Mouse (Mus musculus) urinary bladder, postnatal 36 days (tissue): ENCODE results near the gene Slc39a2.
"Not testable (repeated sequence)": the region's sequence is repeated elsewhere in the genome, so short reads cannot be mapped to it uniquely, and the experiment has no call there.

Experiments
- DNase-seq, 2 experiments: peaks; one replicate each; pipeline ENCODE4 v3.0.0; 2022; ENCODE audit warnings: low spot score in 2 of 2, mixed read lengths in 1 of 2

Slc39a2 gene

DNA sequence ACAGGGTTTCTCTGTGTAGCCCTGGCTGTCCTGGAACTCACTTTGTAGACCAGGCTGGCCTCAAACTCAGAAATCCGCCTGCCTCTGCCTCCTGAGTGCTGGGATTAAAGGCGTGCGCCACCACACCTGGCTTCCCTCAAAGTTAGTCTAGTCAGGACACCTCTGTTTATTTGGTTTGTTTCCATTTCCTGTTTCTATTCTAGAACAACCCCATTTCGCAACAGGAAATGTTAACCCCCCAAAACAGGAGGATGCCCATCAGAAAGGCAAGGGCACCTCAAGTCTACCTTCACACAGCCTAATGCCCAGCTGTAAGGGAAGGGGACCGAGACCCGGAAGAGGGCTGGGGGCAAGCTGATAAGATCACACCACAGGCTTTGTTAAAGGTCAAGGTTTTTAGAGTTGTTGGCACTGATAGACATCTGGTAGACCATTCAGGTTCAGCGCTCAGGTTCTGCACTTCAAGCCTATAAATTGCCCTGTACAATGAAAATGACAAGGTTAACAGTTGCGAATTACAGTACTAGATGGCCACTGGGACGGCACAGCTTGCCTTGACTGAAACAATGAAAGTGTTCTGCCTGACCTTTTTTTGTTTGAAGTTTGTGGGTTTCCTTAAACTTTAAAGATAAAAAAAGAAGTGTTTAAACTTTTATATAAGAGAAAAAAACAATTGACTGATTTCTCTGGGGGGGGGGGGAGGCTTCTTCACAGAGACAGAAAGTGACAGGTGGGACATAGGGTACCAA is at the start of gene Slc39a2:
Slc39a2 (plus strand) TSS at position 699 of the 749 bp plus-strand sequence.
- no peak for DNase-seq

DNA sequence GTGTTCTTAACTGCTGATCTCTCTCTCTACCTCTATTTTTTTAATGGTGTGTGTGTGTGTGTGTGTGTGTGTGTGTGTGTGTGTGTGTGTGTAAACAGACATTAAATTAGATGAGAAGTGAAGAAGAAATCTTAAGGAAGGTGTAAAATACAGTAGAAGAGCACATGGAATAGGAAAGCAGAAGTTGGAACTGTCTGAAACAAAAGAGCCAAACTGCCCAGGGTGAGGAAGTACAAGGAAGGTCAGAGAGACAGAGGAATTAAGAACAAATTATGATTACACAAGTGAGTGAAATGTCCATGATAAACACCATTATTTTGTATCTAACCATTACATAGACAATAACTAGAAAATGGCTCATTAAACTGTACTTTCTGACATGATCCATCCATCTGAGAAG is 48.8 kb upstream of the Slc39a2 start:
- DNase-seq: no peak

DNA sequence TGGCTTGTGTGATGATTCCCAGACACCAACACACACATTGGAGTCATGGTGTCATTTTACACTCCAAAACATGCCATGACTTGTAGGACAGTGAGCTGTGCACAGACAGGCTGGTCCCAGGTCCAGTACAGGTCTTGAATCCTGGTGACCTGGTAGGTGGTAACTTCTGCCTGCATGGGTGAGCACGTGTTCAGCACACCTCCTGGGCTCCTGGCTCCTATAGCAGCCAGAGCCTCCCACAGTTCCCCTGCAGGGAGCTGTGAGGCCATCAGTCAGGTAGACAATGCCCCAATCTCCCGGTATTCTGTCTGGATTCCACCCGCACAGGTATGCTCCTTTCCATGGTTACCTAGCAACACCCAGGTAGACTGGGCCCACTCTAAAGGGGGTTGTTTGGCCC is 46.1 kb upstream of the Slc39a2 start:
- no peak for DNase-seq

DNA sequence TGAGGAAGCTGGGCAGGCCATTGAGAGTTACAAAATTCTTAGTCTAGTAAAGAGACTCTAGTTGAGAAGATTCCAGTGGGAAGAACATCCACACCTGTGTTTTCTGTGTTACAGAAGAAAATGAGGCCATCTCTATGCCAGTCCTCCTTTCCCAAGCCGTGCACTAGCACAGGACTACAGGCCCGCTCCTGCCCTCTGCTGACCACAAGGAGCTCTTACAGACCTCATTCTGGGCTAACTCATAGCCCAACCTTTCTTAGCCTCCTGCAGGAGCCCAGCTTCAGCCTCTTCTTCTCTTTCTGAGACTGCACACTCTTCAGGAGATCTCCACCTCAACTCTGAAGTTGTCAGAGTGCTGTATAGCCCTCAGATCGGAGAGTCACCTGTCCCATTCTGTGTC is 41.7 kb upstream of the Slc39a2 start:
- DNase-seq: not testable (repeated sequence)

DNA sequence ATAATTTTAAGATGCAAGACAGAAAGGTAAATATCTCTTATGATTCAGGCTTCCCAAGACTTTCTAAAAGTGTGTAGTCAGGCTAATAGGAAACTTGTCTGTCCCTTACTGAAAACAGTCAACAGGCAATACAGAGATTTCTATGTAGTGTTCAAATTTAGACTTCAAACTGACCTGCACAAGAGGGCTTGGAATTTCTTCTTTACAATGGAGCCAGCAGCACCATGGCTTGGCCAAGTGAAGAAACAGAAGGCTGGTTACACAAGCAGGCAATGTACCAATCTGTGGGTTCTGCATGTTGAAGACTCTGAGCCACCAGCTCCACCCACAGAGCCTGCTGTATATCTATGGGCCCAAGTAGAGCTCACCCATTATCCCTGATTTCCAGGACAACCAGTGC is 39.3 kb upstream of the Slc39a2 start, which contains the start of gene Ear6:
Ear6 (plus strand) TSS at position 301 of the 400 bp plus-strand sequence.
- DNase-seq: no peak

DNA sequence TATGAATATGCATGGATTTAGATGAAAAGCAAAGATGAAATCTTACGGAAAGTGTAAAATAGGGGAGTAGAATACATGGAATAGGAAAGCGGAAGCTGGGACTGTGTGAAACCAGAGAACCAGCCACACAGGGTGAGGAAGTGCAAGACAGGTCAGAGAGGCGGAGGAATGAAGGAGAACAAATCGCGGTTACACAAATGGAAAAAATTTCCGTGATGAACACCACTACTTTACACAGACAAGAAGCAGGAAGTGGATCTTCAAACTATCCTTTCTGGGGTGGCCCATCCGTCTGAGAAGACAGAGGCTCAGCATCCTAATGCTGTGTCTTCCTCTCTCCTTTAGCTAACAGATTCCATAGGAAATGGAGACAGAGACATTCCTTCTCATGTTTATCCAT is 37.4 kb upstream of the Slc39a2 start:
- DNase-seq: not testable (repeated sequence)

DNA sequence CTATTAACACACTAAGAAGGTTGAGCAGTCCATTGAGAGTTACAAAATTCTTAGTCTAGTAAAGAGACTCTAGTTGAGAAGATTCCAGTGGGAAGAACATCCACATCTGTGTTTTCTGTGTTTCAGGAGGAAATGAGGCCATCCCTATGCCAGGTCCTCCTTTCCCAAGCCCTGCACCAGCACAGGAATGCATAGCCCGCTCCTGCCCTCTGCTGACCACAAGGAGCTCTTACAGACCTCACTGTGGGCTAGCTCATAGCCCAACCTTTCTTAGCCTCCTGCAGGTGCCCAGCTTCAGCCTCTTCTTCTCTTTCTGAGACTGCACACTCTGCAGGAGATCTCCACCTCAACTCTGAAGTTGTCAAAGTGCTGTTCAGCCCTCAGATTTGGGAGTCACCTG is 29.1 kb upstream of the Slc39a2 start:
- not testable (repeated sequence) for DNase-seq

DNA sequence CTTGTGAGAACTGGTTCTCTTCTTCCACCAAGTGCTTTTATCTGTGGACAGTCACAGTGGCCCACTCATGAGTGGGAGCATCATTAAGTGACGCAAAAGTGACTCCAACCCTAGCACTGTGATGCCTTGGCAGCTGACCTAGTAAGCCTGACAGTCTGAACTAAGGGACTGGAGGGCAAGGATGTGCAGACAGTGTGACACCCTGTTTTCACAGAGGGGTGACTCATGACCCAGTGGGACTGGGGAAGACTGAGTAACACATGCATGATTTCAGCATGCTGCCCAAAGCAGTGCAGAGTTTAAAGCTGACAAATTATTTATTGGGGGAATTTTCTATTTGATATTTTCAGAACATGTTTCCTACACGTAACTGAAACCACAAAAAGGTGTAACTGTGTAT is 21.9 kb upstream of the Slc39a2 start:
- DNase-seq: no peak

DNA sequence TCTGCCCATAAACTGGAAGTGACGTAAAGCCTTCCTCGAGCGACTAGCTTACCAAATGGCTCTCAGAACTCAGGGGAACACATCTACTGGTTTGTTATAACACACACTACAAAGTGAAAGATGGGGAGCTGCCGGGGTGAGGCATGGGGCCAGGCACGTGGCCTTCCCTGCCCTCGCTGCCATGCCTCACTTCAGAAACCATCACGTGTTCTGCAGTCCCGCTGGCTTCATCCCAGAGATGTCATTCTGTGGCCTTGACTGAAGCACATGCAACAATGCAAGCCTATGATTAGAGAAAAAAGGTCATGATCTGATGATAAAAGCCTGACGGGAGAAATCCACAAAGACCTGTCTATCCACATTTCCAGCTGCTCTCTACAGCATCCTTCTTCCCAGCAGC is 20.9 kb upstream of the Slc39a2 start:
- no peak for DNase-seq

DNA sequence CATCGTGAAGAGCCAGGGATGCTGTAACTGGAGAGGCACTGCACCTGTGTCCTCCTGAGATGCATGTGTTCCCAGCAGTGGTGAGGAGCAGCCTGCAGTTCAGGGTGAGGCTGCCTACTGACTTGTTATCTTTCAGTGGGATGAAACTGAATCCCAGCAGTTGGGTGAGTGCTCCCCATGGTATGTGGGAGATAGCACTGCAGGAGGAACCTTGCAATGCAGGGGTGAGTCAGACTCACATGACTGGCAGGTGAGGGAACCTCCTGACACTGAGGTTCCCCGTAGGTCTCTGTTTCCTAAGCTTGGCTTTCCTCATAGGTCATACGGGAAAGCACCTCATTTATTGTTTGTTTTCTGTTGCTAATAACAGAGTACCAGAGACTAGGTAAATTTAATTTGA is 15.2 kb upstream of the Slc39a2 start:
- no peak for DNase-seq

DNA sequence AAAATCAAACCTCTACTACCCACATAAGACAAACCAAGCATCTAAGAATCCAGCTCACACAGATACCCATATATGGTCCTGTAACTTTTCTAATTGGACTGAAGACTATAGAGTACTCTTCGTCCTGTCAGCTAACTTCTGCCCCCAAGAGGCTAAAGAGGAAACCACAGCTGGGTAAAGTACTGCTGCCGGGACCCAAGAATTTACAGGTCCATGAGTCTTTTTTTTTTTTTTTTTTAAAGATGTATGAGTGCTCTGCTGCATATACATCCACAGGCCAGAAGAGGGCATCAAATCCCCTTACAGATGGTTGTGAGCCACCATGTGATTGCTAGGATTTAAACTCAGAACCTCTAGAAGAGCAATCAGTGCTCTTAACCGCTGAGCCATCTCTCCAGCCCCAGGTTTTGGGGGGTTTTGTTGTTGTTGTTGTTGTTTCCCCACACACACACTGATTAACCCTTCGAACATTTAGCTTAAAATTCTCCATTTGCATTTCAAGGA is 9.1 kb upstream of the Slc39a2 start:
- DNase-seq: peak; percentile 72 to 75

DNA sequence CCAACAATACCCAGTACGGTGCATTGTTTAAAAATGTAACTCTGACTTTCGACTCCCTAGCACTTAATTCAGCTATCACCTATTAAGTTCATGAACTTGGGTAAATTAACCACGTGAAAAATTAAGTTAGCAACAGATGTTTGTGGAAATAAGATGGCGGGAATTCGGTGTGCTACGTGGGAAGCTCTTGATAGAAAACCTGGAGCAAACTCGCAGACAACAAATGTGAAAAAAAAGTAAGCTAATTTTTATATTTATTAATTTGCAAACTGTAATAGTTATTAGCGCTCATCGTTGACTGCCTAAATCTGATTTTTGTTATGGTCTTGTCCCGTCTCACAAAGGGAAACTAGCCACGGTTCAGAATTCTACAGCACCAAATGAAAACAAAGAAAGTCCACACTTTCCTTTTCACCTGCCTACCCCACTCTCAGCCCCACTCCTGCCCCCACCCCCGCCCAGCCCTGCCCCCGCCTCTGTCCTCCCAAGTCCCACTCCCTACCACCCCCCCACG is 8.6 kb upstream of the Slc39a2 start:
- DNase-seq: no peak

DNA sequence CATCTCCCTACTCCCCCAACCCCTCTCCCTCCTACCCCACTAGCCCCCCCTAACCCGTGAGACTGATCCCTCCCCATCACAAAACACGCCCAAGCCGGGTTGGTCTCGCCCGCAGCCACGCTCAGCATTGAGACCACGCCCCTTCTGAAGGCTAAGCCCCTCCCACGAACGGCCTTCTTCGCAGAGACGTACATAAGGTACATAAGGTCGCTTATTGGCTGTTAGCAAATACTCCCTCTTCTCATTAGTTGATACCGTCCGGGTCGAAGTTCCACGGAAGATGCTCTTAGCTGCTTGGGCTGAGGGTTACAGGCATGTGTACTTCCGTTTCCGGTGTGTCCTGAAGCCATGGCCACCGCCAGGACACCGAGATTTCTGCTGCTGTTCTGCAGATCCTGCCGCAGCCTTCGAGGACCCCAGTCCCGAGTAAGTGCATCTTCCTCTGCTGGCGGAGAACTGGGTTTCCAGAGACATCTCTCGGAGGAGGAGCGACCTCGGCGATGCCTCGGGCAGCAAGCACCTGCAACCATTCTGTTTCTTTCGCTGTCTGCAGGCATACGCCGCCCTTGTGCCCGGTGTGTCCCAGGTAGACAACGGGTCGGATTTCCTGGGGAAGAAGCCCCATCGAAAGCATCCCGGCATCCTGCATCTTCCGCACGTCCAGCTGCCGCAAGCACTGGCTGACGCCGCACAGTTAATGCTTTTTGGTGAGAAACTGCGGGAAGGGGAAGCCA is 7.9 kb upstream of the Slc39a2 start, which contains the start of gene Mettl17:
Mettl17 (plus strand) TSS at position 245 of the 734 bp plus-strand sequence.
- peak; percentile 90 to 94 for DNase-seq

DNA sequence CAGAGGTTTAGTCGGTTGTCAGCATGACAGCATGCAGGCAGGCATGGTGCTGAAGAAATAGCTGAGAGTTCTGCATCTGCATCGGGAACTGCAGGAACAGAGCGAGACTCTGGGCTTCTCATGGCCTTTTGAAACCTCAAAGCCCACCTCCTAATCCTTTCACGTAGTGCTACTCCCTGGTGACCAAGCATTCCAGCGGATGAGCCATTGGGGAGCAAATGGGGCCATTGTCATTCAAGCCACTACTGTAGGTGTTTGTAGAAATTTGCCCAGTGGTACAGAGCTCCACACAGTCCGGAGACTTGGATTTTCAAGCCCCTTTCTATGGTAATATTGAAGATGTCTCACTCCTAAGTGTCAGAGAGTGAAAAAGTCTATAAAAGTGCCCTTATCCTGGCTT is 6.6 kb upstream of the Slc39a2 start:
- no peak for DNase-seq

DNA sequence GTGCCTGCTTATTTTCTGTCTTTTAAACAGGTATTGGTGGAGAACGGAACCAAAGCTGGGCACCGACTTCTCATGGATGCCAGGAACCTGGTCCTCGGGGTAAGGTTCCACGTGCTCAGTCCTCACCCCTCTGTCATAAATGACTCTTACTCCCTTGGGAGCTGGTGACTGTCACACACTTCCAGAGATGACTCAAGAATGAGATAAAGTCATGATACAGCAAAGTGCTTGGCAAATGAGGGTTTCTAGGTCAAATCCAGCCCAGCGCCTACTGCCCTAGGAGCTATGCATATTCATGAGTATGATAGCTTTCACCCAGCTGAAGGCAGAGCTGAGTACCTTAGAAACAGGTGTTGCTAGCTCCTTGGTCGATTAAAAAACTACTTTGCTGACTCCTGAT is 2.9 kb upstream of the Slc39a2 start:
- no peak for DNase-seq

DNA sequence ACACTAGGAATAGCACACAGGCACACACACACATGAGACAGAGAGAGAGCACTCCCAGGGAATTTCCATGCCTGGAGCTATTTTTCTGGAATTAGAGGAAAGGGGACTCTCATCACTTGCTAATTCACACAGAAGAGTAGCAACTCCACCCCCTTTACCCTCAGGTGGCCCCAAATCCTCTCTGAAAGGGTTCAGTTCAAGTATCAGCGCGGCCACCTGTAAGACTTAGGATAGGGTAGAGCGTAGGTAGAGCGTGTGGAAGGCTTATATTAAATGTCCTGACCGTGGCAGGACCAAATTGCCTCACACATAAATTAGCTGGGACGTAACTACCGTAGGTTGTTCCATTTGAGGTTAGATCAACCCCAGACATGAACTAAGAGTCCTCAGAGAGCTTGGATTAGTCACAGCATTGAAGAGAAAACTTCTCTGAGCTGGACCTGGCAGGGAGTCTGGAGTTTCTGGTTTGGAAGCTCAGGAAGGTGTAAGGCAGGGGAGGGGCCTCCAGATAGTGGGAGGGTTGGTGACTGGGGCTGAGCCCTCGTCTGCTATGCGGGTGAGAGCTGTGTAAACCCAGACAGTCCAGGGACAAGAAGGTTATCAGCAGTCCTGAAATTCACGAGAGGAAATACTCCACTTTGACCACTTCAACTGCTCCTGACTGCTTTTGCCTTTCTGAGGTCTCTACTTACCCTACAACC is 555 bp downstream of the Slc39a2 start:
- DNase-seq: peak in 1 of 2 experiments; percentile 42

DNA sequence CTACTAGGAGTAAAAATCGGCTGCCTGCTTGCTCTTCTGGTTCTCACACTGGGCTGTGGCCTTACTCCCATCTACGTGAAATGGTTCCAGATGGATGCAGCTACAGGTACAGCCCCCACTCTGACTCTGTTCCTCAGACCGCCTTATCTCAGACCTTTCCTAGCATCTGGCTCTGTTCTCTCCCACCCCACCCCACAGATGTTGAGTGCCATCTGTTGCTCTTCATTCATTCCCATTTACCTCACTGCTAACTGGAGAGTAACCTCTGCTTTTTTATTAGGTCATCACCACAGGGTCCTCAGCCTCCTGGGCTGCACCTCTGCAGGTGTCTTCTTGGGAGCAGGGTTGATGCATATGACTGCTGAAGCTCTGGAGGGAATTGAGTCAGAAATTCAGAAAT is 1.1 kb downstream of the Slc39a2 start:
- DNase-seq: no peak

DNA sequence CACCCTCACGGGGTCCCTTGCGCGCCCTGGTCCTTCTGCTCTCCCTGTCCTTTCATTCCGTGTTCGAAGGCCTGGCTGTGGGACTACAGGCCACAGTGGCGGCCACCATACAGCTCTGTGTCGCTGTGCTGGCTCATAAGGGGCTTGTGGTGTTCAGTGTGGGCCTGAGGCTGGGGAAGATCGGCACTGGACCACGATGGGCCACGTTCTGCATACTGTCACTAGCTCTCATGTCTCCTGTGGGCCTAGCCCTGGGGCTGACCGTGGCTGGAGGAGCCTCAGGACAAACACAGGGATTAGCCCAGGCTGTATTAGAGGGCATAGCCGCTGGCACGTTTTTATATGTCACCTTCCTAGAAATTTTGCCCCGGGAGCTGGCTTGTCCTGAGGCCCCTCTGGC is 2.4 kb downstream of the Slc39a2 start:
- no peak for DNase-seq

DNA sequence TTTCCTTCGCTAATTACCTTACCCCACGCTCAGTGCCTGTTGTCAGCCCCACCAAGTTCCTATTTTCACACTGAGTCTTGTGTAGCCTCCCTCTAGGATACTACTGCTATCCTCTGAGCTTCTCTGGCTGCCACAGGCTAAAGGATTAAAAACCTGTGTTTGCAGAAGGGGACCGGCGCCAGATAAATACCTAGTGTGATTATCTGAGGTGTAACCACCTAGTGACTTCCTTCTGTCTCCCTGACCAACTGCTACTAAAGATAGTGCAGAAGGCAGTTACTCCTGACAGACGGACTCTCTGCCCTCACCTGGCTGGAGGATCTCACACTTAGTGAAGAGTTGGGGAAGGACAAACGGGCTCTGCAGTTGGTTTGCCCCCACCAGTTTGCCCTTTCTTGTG is 3.3 kb downstream of the Slc39a2 start:
- no peak for DNase-seq

DNA sequence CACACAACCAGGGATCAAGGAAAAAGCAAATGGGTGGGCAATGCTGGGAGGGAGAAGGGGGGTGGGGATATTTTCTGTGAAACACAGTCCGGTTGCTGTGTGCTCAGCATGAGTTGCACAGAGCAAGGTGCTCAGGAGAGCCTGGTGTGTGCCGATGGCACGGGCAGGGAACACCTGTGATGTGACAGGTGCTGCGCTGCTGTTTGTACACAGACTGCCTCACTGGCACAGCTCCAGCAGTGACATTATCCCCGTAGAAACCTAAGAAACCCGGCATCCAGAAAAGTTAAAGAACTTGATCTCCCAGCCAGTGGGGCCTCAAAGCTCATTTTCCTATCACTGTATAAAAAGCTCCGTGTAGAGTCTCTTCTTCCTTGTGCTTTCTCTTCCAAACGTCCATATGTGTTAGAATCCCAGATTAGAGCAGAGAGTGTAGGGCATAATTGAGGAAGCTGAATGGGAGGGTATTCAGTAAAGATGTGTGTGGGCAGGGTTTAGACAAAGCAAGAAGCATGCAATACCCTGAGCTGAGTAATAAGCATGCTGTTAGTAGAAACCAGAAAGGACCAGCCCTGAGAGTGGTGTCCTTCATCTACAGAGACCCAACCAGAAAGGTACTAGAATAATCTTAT is 4.0 kb downstream of the Slc39a2 start:
- DNase-seq: no peak

DNA sequence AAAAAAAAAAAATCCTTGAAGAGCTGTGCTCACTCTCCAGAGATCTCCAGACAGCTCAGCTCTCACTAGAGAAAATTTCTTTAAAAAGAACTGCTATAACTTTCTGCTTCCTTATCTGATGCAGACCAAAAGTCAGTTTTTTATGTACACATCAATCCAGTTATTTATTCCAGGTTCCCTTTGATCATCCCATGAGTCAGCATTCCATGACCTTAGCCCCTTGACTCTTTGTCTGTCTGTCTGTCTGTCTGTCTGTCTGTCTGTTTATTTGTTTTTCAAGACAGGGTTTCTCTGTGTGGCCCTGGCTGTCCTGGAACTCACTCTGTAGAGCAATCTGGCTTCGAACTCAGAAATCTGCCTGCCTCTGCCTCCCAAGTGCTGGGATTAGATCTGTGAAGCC is 6.7 kb downstream of the Slc39a2 start:
- DNase-seq: no peak
